27 mouse cellular contexts compared by ENCODE assay signal in genomic region chr6:112898435-112898834, GRCm38 (mm10). TPM values are rescaled to one million over a fixed set of nuclear protein-coding genes. Genes with fewer than 3 reads are reported as not detected.
DNase-seq lines count a peak whose midpoint lies in the region; ATAC-seq and TF ChIP-seq lines count a peak whose summit lies in the region.
"Had no signal": no experiment of that assay in that cellular context is flagged by ENCODE, and none has a peak within 500 bp of the region (broad histone marks: within the 10 kb centered on the region; RNA-seq: fewer than 3 reads in every experiment).

No protein-coding gene starts in this region.

- peaks cover 56% of the 10 kb centered on the region for H3K4me1 ChIP-seq in forebrain, embryonic 11.5 days (replicated peaks; ENCODE audit: control insufficient read depth, insufficient read depth, low read length)
- peaks cover 66% of the 10 kb centered on the region for H3K4me1 ChIP-seq in forebrain, embryonic 14.5 days (ENCODE audit: control insufficient read depth, insufficient read depth, low read length)
- peaks cover 85% of the 10 kb centered on the region for H3K4me1 ChIP-seq in midbrain, embryonic 10.5 days
- peaks cover 49% of the 10 kb centered on the region for H3K4me1 ChIP-seq in midbrain, postnatal 0 days (ENCODE audit: insufficient read depth, low read length)
- peaks cover 65% of the 10 kb centered on the region for H3K4me1 ChIP-seq in hindbrain, embryonic 14.5 days (replicated peaks; ENCODE audit: control insufficient read depth, insufficient read depth, low read length)
- peaks cover 82% of the 10 kb centered on the region for H3K4me1 ChIP-seq in midbrain, embryonic 15.5 days

- no peak for ATAC-seq in forebrain, embryonic 11.5 days (replicated peaks; ENCODE audit: low FRiP score)
- no peak for ATAC-seq in forebrain, embryonic 14.5 days
- no peak for ATAC-seq in midbrain, postnatal 0 days (ENCODE audit: low FRiP score)
- no peak for ATAC-seq in hindbrain, embryonic 14.5 days (ENCODE audit: low FRiP score)
- ATAC-seq in midbrain, embryonic 15.5 days (replicated peaks): no peak
- ATAC-seq: intestine, embryonic 15.5 days; liver, embryonic 12.5 days; liver, postnatal 0 days had no signal

- 86% methylated on average over 4 of the region's 4 CpGs for WGBS in forebrain, embryonic 11.5 days
- 77% methylated on average over 4 of the region's 4 CpGs for WGBS in forebrain, embryonic 14.5 days
- 69% methylated on average over 4 of the region's 4 CpGs for WGBS in midbrain, embryonic 10.5 days
- WGBS in midbrain, postnatal 0 days: 54% methylated on average over 4 of the region's 4 CpGs
- WGBS in hindbrain, embryonic 14.5 days: 60% methylated on average over 4 of the region's 4 CpGs
- 49% methylated on average over 4 of the region's 4 CpGs for WGBS in midbrain, embryonic 15.5 days

- no peak for DNase-seq in forebrain, embryonic 11.5 days (ENCODE audit: low spot score)
- no peak for DNase-seq in forebrain, embryonic 14.5 days (ENCODE audit: low spot score)
- no peak for DNase-seq in midbrain, embryonic 10.5 days (ENCODE audit: low spot score)
- DNase-seq in midbrain, postnatal 0 days (ENCODE audit: low spot score): no peak
- DNase-seq in hindbrain, embryonic 14.5 days (ENCODE audit: low spot score): no peak
- DNase-seq in cerebellum, postnatal 4 days (ENCODE audit: low spot score in 2 of 2): no peak
- DNase-seq in heart, adult 11 months: no peak
- DNase-seq: adrenal gland, adult 8-10 months; cerebellum, adult 8-10 months; cerebellum, postnatal 25 days; gastrocnemius, adult 2 months; gastrocnemius, postnatal 36 days; heart, adult 2 months; kidney, adult 2 months; kidney, postnatal 36 days; left cerebral cortex, postnatal 4 days; liver, postnatal 0 days; lung, postnatal 36 days; right cerebral cortex, postnatal 4 days; thymus, adult 18-20 months; thymus, postnatal 25 days had no signal

- no peak overlapping the region for H3K27ac ChIP-seq in forebrain, embryonic 11.5 days (ENCODE audit: low read depth, low read length)
- no peak overlapping the region for H3K27ac ChIP-seq in forebrain, embryonic 14.5 days (ENCODE audit: low read depth, low read length)
- peak overlapping the region; percentile 87 for H3K27ac ChIP-seq in midbrain, embryonic 10.5 days (replicated peaks)
- no peak overlapping the region for H3K27ac ChIP-seq in midbrain, postnatal 0 days (ENCODE audit: low read depth, low read length)
- H3K27ac ChIP-seq in hindbrain, embryonic 14.5 days: 0 out of 2 replicates have a peak overlapping the region, but pooled peaks have one; percentile 82
- H3K27ac ChIP-seq in midbrain, embryonic 15.5 days: 0 out of 2 replicates have a peak overlapping the region, but pooled peaks have one; percentile 86
- H3K27ac ChIP-seq: gastrocnemius, adult 2 months; heart, adult 2 months; intestine, embryonic 15.5 days; liver, embryonic 12.5 days; neural tube, embryonic 12.5 days; stomach, postnatal 0 days had no signal

- H3K4me2 ChIP-seq in forebrain, embryonic 11.5 days (ENCODE audit: low read depth, low read length, severe bottlenecking): 0 out of 2 replicates have a peak overlapping the region, but pooled peaks have one; percentile 16
- H3K4me2 ChIP-seq in forebrain, embryonic 14.5 days (ENCODE audit: low read length): no peak overlapping the region
- no peak overlapping the region for H3K4me2 ChIP-seq in midbrain, postnatal 0 days (ENCODE audit: low read depth, low read length, poor library complexity, severe bottlenecking)
- H3K4me2 ChIP-seq in hindbrain, embryonic 14.5 days (replicated peaks): no peak overlapping the region
- no peak overlapping the region for H3K4me2 ChIP-seq in midbrain, embryonic 15.5 days
- H3K4me2 ChIP-seq: heart, embryonic 12.5 days; intestine, embryonic 15.5 days; liver, embryonic 12.5 days had no signal

- no peak overlapping the region for H3K9ac ChIP-seq in forebrain, embryonic 11.5 days (ENCODE audit: low read length)
- H3K9ac ChIP-seq in forebrain, embryonic 14.5 days (ENCODE audit: low read length): no peak overlapping the region
- H3K9ac ChIP-seq in midbrain, postnatal 0 days (replicated peaks; ENCODE audit: low read length, poor library complexity, severe bottlenecking): no peak overlapping the region
- H3K9ac ChIP-seq in hindbrain, embryonic 14.5 days: no peak overlapping the region
- H3K9ac ChIP-seq in midbrain, embryonic 15.5 days: no peak overlapping the region
- H3K9ac ChIP-seq: heart, embryonic 12.5 days; intestine, embryonic 15.5 days; liver, embryonic 12.5 days; liver, postnatal 0 days; neural tube, embryonic 12.5 days had no signal

- TF ChIP-seq CTCF in midbrain, postnatal 0 days (IDR thresholded peaks at IDR 0.05): no peak

- H3K36me3 ChIP-seq in forebrain, embryonic 11.5 days (ENCODE audit: control insufficient read depth, insufficient read depth, low read length): no peaks in the 10 kb centered on the region
- H3K36me3 ChIP-seq in forebrain, embryonic 14.5 days (ENCODE audit: control insufficient read depth, insufficient read depth, low read length): no peaks in the 10 kb centered on the region
- H3K36me3 ChIP-seq in midbrain, embryonic 10.5 days: peaks cover 19% of the 10 kb centered on the region
- no peaks in the 10 kb centered on the region for H3K36me3 ChIP-seq in midbrain, postnatal 0 days (ENCODE audit: insufficient read depth, low read length)
- no peaks in the 10 kb centered on the region for H3K36me3 ChIP-seq in hindbrain, embryonic 14.5 days (replicated peaks; ENCODE audit: control insufficient read depth, insufficient read depth)
- no peaks in the 10 kb centered on the region for H3K36me3 ChIP-seq in midbrain, embryonic 15.5 days (replicated peaks)
- H3K36me3 ChIP-seq: heart, embryonic 12.5 days; intestine, embryonic 15.5 days; liver, embryonic 12.5 days; neural tube, embryonic 12.5 days had no signal

- H3K4me3 ChIP-seq in forebrain, embryonic 11.5 days (ENCODE audit: low read depth, low read length): no peak overlapping the region
- no peak overlapping the region for H3K4me3 ChIP-seq in forebrain, embryonic 14.5 days (ENCODE audit: low read depth, low read length)
- H3K4me3 ChIP-seq in midbrain, embryonic 10.5 days: peak overlapping the region; percentile 44
- no peak overlapping the region for H3K4me3 ChIP-seq in midbrain, postnatal 0 days (ENCODE audit: low read depth, low read length)
- no peak overlapping the region for H3K4me3 ChIP-seq in hindbrain, embryonic 14.5 days (replicated peaks; ENCODE audit: low read length)
- H3K4me3 ChIP-seq in midbrain, embryonic 15.5 days: no peak overlapping the region
- H3K4me3 ChIP-seq: gastrocnemius, adult 2 months; heart, adult 2 months; heart, embryonic 12.5 days; intestine, embryonic 15.5 days; liver, embryonic 12.5 days; neural tube, embryonic 12.5 days had no signal

- H3K9me3 ChIP-seq in forebrain, embryonic 11.5 days (ENCODE audit: control insufficient read depth, low read length): no peaks in the 10 kb centered on the region
- no peaks in the 10 kb centered on the region for H3K9me3 ChIP-seq in forebrain, embryonic 14.5 days (replicated peaks; ENCODE audit: control insufficient read depth, low read length)
- H3K9me3 ChIP-seq in midbrain, embryonic 10.5 days (replicated peaks): no peaks in the 10 kb centered on the region
- H3K9me3 ChIP-seq in midbrain, postnatal 0 days (ENCODE audit: low read length): no peaks in the 10 kb centered on the region
- H3K9me3 ChIP-seq in hindbrain, embryonic 14.5 days (ENCODE audit: control insufficient read depth, low read length): no peaks in the 10 kb centered on the region
- H3K9me3 ChIP-seq in midbrain, embryonic 15.5 days: no peaks in the 10 kb centered on the region
- H3K9me3 ChIP-seq: heart, embryonic 12.5 days; intestine, embryonic 15.5 days; liver, embryonic 12.5 days; neural tube, embryonic 12.5 days had no signal

- no peaks in the 10 kb centered on the region for H3K27me3 ChIP-seq in forebrain, embryonic 11.5 days (ENCODE audit: control insufficient read depth, insufficient read depth, low read length)
- H3K27me3 ChIP-seq in forebrain, embryonic 14.5 days (replicated peaks; ENCODE audit: control insufficient read depth, insufficient read depth, low read length): no peaks in the 10 kb centered on the region
- H3K27me3 ChIP-seq in midbrain, embryonic 10.5 days (ENCODE audit: low read depth, poor library complexity, severe bottlenecking): no peaks in the 10 kb centered on the region
- H3K27me3 ChIP-seq in midbrain, postnatal 0 days (ENCODE audit: insufficient read depth, low read length): no peaks in the 10 kb centered on the region
- H3K27me3 ChIP-seq in hindbrain, embryonic 14.5 days (ENCODE audit: control insufficient read depth, insufficient read depth, low read length): no peaks in the 10 kb centered on the region
- H3K27me3 ChIP-seq in midbrain, embryonic 15.5 days (replicated peaks): no peaks in the 10 kb centered on the region
- H3K27me3 ChIP-seq: intestine, embryonic 15.5 days; liver, embryonic 12.5 days; neural tube, embryonic 12.5 days had no signal

RNA-seq across cellular contexts. Expression of gene Srgap3, which starts 48.6 kb away (rescaled TPM):
- polyA plus RNA-seq in forebrain, embryonic 11.5 days (2014; fragmentation: Nextera tagmentation; extraction: Ambion mirVana): 37.8 and 38.5 TPM in 2 replicates
- polyA plus RNA-seq in forebrain, embryonic 14.5 days (2014; fragmentation: Nextera tagmentation; extraction: Ambion mirVana): 31.4 and 46.7 TPM in 2 replicates
- polyA plus RNA-seq in midbrain, embryonic 10.5 days (2016; fragmentation: Nextera tagmentation; extraction: Ambion mirVana): 30.9 and 44.7 TPM in 2 replicates
- total RNA-seq in midbrain, postnatal 0 days (2014; rRNA removed): 58.6 and 77.6 TPM in 2 replicates
- 20.9 and 29.8 TPM in 2 replicates for polyA plus RNA-seq in midbrain, postnatal 0 days (2015; fragmentation: Nextera tagmentation; extraction: Ambion mirVana)
- 49.9 and 50.7 TPM in 2 replicates for polyA plus RNA-seq in hindbrain, embryonic 14.5 days (2014; fragmentation: Nextera tagmentation; extraction: Ambion mirVana)
- polyA plus RNA-seq in midbrain, embryonic 15.5 days (2015; fragmentation: Nextera tagmentation; extraction: Ambion mirVana): 39.7 and 44.6 TPM in 2 replicates

Comparison
In these comparisons a context has a peak if more than half of its experiments do, and no peak if none do; other contexts are left out.
1. H3K27ac ChIP-seq: peak in midbrain, embryonic 10.5 days (single experiment), hindbrain, embryonic 14.5 days (single experiment) and midbrain, embryonic 15.5 days (single experiment); none in forebrain, embryonic 11.5 days (single experiment), forebrain, embryonic 14.5 days (single experiment) and midbrain, postnatal 0 days (single experiment).